Mouse (Mus musculus) limb, embryonic 14.5 days (tissue): ENCODE data around the gene Ywhag. TPM values are rescaled to one million over a fixed set of nuclear protein-coding genes. Genes with fewer than 3 reads are reported as not detected.

Experiments
- ATAC-seq: fragments of 200-750 bp; cut with Nextera tagmentation; 2 replicates; pipeline ENCODE4 v1.8.0; 2017; ENCODE audit warnings: low read depth, moderate number of reproducible peaks, moderate TSS enrichment; ENCODE audit not compliant: low FRiP score
- DNase-seq: peaks from one replicate; pipeline ENCODE4 v3.0.0-alpha.2; 2015; ENCODE audit warnings: low spot score
- H3K27ac ChIP-seq: fragments of 300-500 bp; sonication (generic); replicated peaks from 2 replicates; pipeline ENCODE4 v1.5.1; 2014; ENCODE audit warnings: low read depth, mild to moderate bottlenecking, low read length, moderate library complexity, mixed read lengths
- H3K27me3 ChIP-seq: fragments of 300-500 bp; sonication (generic); 2 replicates; pipeline ENCODE4 v1.6.1; 2014; ENCODE audit warnings: low read length, mixed read lengths; ENCODE audit not compliant: control insufficient read depth, insufficient read depth
- H3K36me3 ChIP-seq: fragments of 300-500 bp; sonication (generic); 2 replicates; pipeline ENCODE4 v1.6.1; 2014; ENCODE audit warnings: mild to moderate bottlenecking, low read length, moderate library complexity, mixed read lengths; ENCODE audit not compliant: control insufficient read depth, insufficient read depth
- H3K4me1 ChIP-seq: fragments of 300-500 bp; sonication (generic); 2 replicates; pipeline ENCODE4 v1.6.1; 2014; ENCODE audit warnings: antibody characterized with exemption, low read length, mixed read lengths; ENCODE audit not compliant: control insufficient read depth, insufficient read depth
- H3K4me2 ChIP-seq: fragments of 300-500 bp; sonication (generic); replicated peaks from 2 replicates; pipeline ENCODE4 v1.6.1; 2014; ENCODE audit warnings: low read depth, mild to moderate bottlenecking, low read length, moderate library complexity; ENCODE audit not compliant: severe bottlenecking
- H3K4me3 ChIP-seq: fragments of 300-500 bp; sonication (generic); replicated peaks from 2 replicates; pipeline ENCODE4 v1.5.1; 2014; ENCODE audit warnings: low read length
- H3K9ac ChIP-seq: fragments of 300-500 bp; sonication (generic); 2 replicates; pipeline ENCODE4 v1.6.1; 2014; ENCODE audit warnings: mild to moderate bottlenecking, low read depth, low read length, moderate library complexity; ENCODE audit not compliant: severe bottlenecking
- H3K9me3 ChIP-seq: fragments of 300-500 bp; sonication (generic); 2 replicates; pipeline ENCODE4 v1.6.1; 2016; ENCODE audit warnings: low read length; ENCODE audit not compliant: control insufficient read depth
- POLR2A ChIP-seq: fragments of 200-500 bp; IDR thresholded peaks from 2 replicates; pipeline ENCODE4 v1.8.0; 2012; ENCODE audit warnings: inconsistent platforms, mild to moderate bottlenecking, moderate library complexity, borderline replicate concordance; ENCODE audit not compliant: insufficient read depth, insufficient read length; ENCODE audit errors: extremely low read depth
- WGBS: fragments of 180-500 bp; shearing (Covaris S2); extraction: QIAGEN DNeasy Blood & Tissue Kit; methylation state at CpG from one replicate; pipeline ENCODE4 v1.1.7; 2014; 5-methylcytosine and 5-hydroxymethylcytosine counted together
- polyA plus RNA-seq, 2 experiments: library from polyadenylated mRNA; depleted of rRNA in 1 of 2; stranded (reverse) in 1 of 2; unstranded in 1 of 2; fragments of >200 nt; fragmentation: Nextera tagmentation in 1 of 2; extraction: Ambion mirVana in 1 of 2; gene quantifications; 2 replicates each; pipeline versions ENCODE4 v1.2.1 to v1.2.3; 2012 to 2014

The Ywhag gene
- polyA plus RNA-seq, 2 experiments, result 72.9 to 83.6 TPM

GRCm38 (mm10) chr5:135965501-135965930 lies 31.1 kb upstream of the Ywhag start:
- Histone ChIP-seq H3K27me3 (no peaks in the 10 kb centered on the region), H3K27ac (no peak overlapping the region), H3K4me1 (peaks cover 14% of the 10 kb centered on the region), H3K4me2 (peak overlapping the region; percentile 47), H3K4me3 (peak overlapping the region; percentile 21; the same call in 1 of the 2 replicates), H3K9me3 (no peaks in the 10 kb centered on the region), H3K9ac (peak overlapping the region; percentile 38; the same call in 1 of the 2 replicates), H3K36me3 (no peaks in the 10 kb centered on the region)
- TF ChIP-seq POLR2A, result no peak
- DNase-seq (no peak), ATAC-seq (no peak)
- 6% methylated on average over 24 of the region's 24 CpGs for WGBS

- H3K4me3 ChIP-seq, result peak overlapping the region; percentile 67
- no peaks in the 10 kb centered on the region for H3K36me3 ChIP-seq
- no peaks in the 10 kb centered on the region for H3K9me3 ChIP-seq
- ATAC-seq, result no peak
- no peak for TF ChIP-seq POLR2A
- H3K27me3 ChIP-seq, result no peaks in the 10 kb centered on the region
- DNase-seq, result no peak
- peak overlapping the region; percentile 88 for H3K9ac ChIP-seq
- peak overlapping the region; percentile 92 for H3K27ac ChIP-seq
- H3K4me1 ChIP-seq, result peaks cover 15% of the 10 kb centered on the region
- WGBS, result 5% methylated on average over 5 of the region's 6 CpGs
- H3K4me2 ChIP-seq, result peak overlapping the region; percentile 93
These were observed 28.8 kb upstream of the Ywhag start for GRCm38 (mm10) chr5:135963280-135963627.

GRCm38 (mm10) chr5:135962492-135963279 lies 28.3 kb upstream of the Ywhag start:
- peak; percentile 94 for ATAC-seq
- no peaks in the 10 kb centered on the region for H3K9me3 ChIP-seq
- H3K27me3 ChIP-seq, result no peaks in the 10 kb centered on the region
- peak overlapping the region; percentile 92 for H3K27ac ChIP-seq
- TF ChIP-seq POLR2A, result peak; percentile 99
- peak overlapping the region; percentile 88 for H3K9ac ChIP-seq
- H3K36me3 ChIP-seq, result no peaks in the 10 kb centered on the region
- H3K4me2 ChIP-seq, result peak overlapping the region; percentile 93
- DNase-seq, result peak; percentile 99
- 3% methylated on average over 55 of the region's 64 CpGs for WGBS
- H3K4me1 ChIP-seq, result peaks cover 19% of the 10 kb centered on the region
- peak overlapping the region; percentile 67 for H3K4me3 ChIP-seq

GRCm38 (mm10) chr5:135962125-135962491 lies 27.7 kb upstream of the Ywhag start:
- Histone ChIP-seq H3K36me3 (no peaks in the 10 kb centered on the region), H3K9ac (peak overlapping the region; percentile 38; the same call in 1 of the 2 replicates)
- ATAC-seq, result no peak

GRCm38 (mm10) chr5:135960909-135961635 lies 26.7 kb upstream of the Ywhag start:
- Histone ChIP-seq H3K27ac (peak overlapping the region; percentile 92; the same call in 1 of the 2 replicates), H3K4me1 (peaks cover 25% of the 10 kb centered on the region), H3K4me2 (0 out of 2 replicates have a peak overlapping the region, but pooled peaks have one; percentile 7), H3K9ac (no peak overlapping the region), H3K27me3 (no peaks in the 10 kb centered on the region), H3K4me3 (0 out of 2 replicates have a peak overlapping the region, but pooled peaks have one; percentile 67), H3K9me3 (no peaks in the 10 kb centered on the region), H3K36me3 (no peaks in the 10 kb centered on the region)
- DNase-seq (no peak), ATAC-seq (no peak)
- TF ChIP-seq POLR2A, result no peak
- 96% methylated on average over 15 of the region's 15 CpGs for WGBS

More at GRCm38 (mm10) chr5:135962125-135962491, 27.7 kb upstream of the Ywhag start:
- TF ChIP-seq POLR2A, result no peak
- H3K4me1 ChIP-seq, result peaks cover 21% of the 10 kb centered on the region
- DNase-seq, result no peak
- H3K27ac ChIP-seq, result peak overlapping the region; percentile 92
- peak overlapping the region; percentile 93 for H3K4me2 ChIP-seq
- no peaks in the 10 kb centered on the region for H3K27me3 ChIP-seq
- under 1% methylated on average over 11 of the region's 11 CpGs for WGBS
- H3K9me3 ChIP-seq, result no peaks in the 10 kb centered on the region
- H3K4me3 ChIP-seq, result peak overlapping the region; percentile 67
